Mouse (Mus musculus): ENCODE data around the gene Lsm2. TPM values are rescaled to one million over a fixed set of nuclear protein-coding genes. Genes with fewer than 3 reads are reported as not detected.
A peak's percentile ranks its signal among the peaks of the same experiment; 100 is the strongest.
"Not testable (repeated sequence)": the region's sequence is repeated elsewhere in the genome, so short reads cannot be mapped to it uniquely, and the experiment has no call there.

Lsm2 gene
- polyA plus RNA-seq, 1 experiment, result 579 TPM

- Histone ChIP-seq H3K27me3 (ENCODE audit: control insufficient read depth, insufficient read depth, low read length) (no peaks in the 10 kb centered on the region), H3K4me1 (ENCODE audit: control insufficient read depth, insufficient read depth, low read length) (peaks cover 13% of the 10 kb centered on the region), H3K36me3 (ENCODE audit: control insufficient read depth, insufficient read depth, low read length) (peaks cover 3% of the 10 kb centered on the region), H3K4me3 (ENCODE audit: control insufficient read depth, low read depth, low read length) (peak within 1 kb of the TSS; percentile 94), H3K27ac (ENCODE audit: control insufficient read depth, insufficient read depth, low read depth, low read length) (peak within 1 kb of the TSS; percentile 94)
- TF ChIP-seq POLR2A (IDR thresholded peaks at IDR 0.05; ENCODE audit: control insufficient read depth, low read depth, low read length) (peak; percentile 47; the same call in 1 of the 2 replicates), CTCF (IDR thresholded peaks at IDR 0.05; ENCODE audit: control insufficient read depth, insufficient read depth, insufficient replicate concordance, low read depth, low read length) (no peak)
Measured at GRCm38 (mm10) chr17:35000717-35001451, 19.2 kb downstream of the Lsm2 start, which contains the start of gene Vars. Vars (plus strand) TSS chr17:35000987.

GRCm38 (mm10) chr17:35001452-35002152, 19.9 kb downstream of the Lsm2 start:
- peaks cover 13% of the 10 kb centered on the region for H3K4me1 ChIP-seq (ENCODE audit: control insufficient read depth, insufficient read depth, low read length)
- no peaks in the 10 kb centered on the region for H3K27me3 ChIP-seq (ENCODE audit: control insufficient read depth, insufficient read depth, low read length)
- peak overlapping the region; percentile 94 for H3K4me3 ChIP-seq (ENCODE audit: control insufficient read depth, low read depth, low read length)
- no peak for TF ChIP-seq CTCF (IDR thresholded peaks at IDR 0.05; ENCODE audit: control insufficient read depth, insufficient read depth, insufficient replicate concordance, low read depth, low read length)
- no peak for TF ChIP-seq POLR2A (IDR thresholded peaks at IDR 0.05; ENCODE audit: control insufficient read depth, low read depth, low read length)
- peak overlapping the region; percentile 94 for H3K27ac ChIP-seq (ENCODE audit: control insufficient read depth, insufficient read depth, low read depth, low read length)
- peaks cover 3% of the 10 kb centered on the region for H3K36me3 ChIP-seq (ENCODE audit: control insufficient read depth, insufficient read depth, low read length)

GRCm38 (mm10) chr17:35002153-35002865, 20.6 kb downstream of the Lsm2 start:
- H3K27me3 ChIP-seq (ENCODE audit: control insufficient read depth, insufficient read depth, low read length), result no peaks in the 10 kb centered on the region
- peak overlapping the region; percentile 94 for H3K4me3 ChIP-seq (ENCODE audit: control insufficient read depth, low read depth, low read length)
- TF ChIP-seq CTCF (IDR thresholded peaks at IDR 0.05; ENCODE audit: control insufficient read depth, insufficient read depth, insufficient replicate concordance, low read depth, low read length) (no peak), POLR2A (IDR thresholded peaks at IDR 0.05; ENCODE audit: control insufficient read depth, low read depth, low read length) (no peak)
- peaks cover 13% of the 10 kb centered on the region for H3K4me1 ChIP-seq (ENCODE audit: control insufficient read depth, insufficient read depth, low read length)
- H3K36me3 ChIP-seq (ENCODE audit: control insufficient read depth, insufficient read depth, low read length), result peaks cover 3% of the 10 kb centered on the region
- H3K27ac ChIP-seq (ENCODE audit: control insufficient read depth, insufficient read depth, low read depth, low read length), result peak overlapping the region; percentile 94

GRCm38 (mm10) chr17:35003022-35003838, 21.6 kb downstream of the Lsm2 start:
- H3K36me3 ChIP-seq (ENCODE audit: control insufficient read depth, insufficient read depth, low read length), result peaks cover 3% of the 10 kb centered on the region
- no peaks in the 10 kb centered on the region for H3K27me3 ChIP-seq (ENCODE audit: control insufficient read depth, insufficient read depth, low read length)
- H3K4me1 ChIP-seq (ENCODE audit: control insufficient read depth, insufficient read depth, low read length), result peaks cover 13% of the 10 kb centered on the region
- H3K4me3 ChIP-seq (ENCODE audit: control insufficient read depth, low read depth, low read length), result 0 out of 2 replicates have a peak overlapping the region, but pooled peaks have one; percentile 12
- H3K27ac ChIP-seq (ENCODE audit: control insufficient read depth, insufficient read depth, low read depth, low read length), result no peak overlapping the region
- TF ChIP-seq CTCF (IDR thresholded peaks at IDR 0.05; ENCODE audit: control insufficient read depth, insufficient read depth, insufficient replicate concordance, low read depth, low read length), result no peak
- TF ChIP-seq POLR2A (IDR thresholded peaks at IDR 0.05; ENCODE audit: control insufficient read depth, low read depth, low read length), result no peak

- Histone ChIP-seq H3K27ac (ENCODE audit: control insufficient read depth, insufficient read depth, low read depth, low read length) (no peak overlapping the region), H3K4me1 (ENCODE audit: control insufficient read depth, insufficient read depth, low read length) (peaks cover 13% of the 10 kb centered on the region), H3K36me3 (ENCODE audit: control insufficient read depth, insufficient read depth, low read length) (peaks cover 3% of the 10 kb centered on the region), H3K27me3 (ENCODE audit: control insufficient read depth, insufficient read depth, low read length) (no peaks in the 10 kb centered on the region), H3K4me3 (ENCODE audit: control insufficient read depth, low read depth, low read length) (no peak overlapping the region)
- no peak for TF ChIP-seq POLR2A (IDR thresholded peaks at IDR 0.05; ENCODE audit: control insufficient read depth, low read depth, low read length)
- TF ChIP-seq CTCF (IDR thresholded peaks at IDR 0.05; ENCODE audit: control insufficient read depth, insufficient read depth, insufficient replicate concordance, low read depth, low read length), result no peak
Measured at GRCm38 (mm10) chr17:35004075-35004717, 22.5 kb downstream of the Lsm2 start.

GRCm38 (mm10) chr17:35005158-35005557, 23.5 kb downstream of the Lsm2 start:
- peaks cover 3% of the 10 kb centered on the region for H3K36me3 ChIP-seq (ENCODE audit: control insufficient read depth, insufficient read depth, low read length)
- no peak overlapping the region for H3K4me3 ChIP-seq (ENCODE audit: control insufficient read depth, low read depth, low read length)
- no peak overlapping the region for H3K27ac ChIP-seq (ENCODE audit: control insufficient read depth, insufficient read depth, low read depth, low read length)
- no peaks in the 10 kb centered on the region for H3K27me3 ChIP-seq (ENCODE audit: control insufficient read depth, insufficient read depth, low read length)
- no peak for TF ChIP-seq POLR2A (IDR thresholded peaks at IDR 0.05; ENCODE audit: control insufficient read depth, low read depth, low read length)
- peaks cover 11% of the 10 kb centered on the region for H3K4me1 ChIP-seq (ENCODE audit: control insufficient read depth, insufficient read depth, low read length)

- peaks cover 11% of the 10 kb centered on the region for H3K4me1 ChIP-seq (ENCODE audit: control insufficient read depth, insufficient read depth, low read length)
- H3K27ac ChIP-seq (ENCODE audit: control insufficient read depth, insufficient read depth, low read depth, low read length); H3K4me3 ChIP-seq (ENCODE audit: control insufficient read depth, low read depth, low read length); H3K36me3 ChIP-seq (ENCODE audit: control insufficient read depth, insufficient read depth, low read length); H3K27me3 ChIP-seq (ENCODE audit: control insufficient read depth, insufficient read depth, low read length): not testable (repeated sequence)
Measured at GRCm38 (mm10) chr17:35005902-35006301, 24.2 kb downstream of the Lsm2 start.

Measured in testis, adult 2 months (tissue).